Mouse (Mus musculus): ENCODE data around the gene Gm20878.
"Not testable (repeated sequence)": the region's sequence is repeated elsewhere in the genome, so short reads cannot be mapped to it uniquely, and the experiment has no call there.

Gm20878 gene

DNA sequence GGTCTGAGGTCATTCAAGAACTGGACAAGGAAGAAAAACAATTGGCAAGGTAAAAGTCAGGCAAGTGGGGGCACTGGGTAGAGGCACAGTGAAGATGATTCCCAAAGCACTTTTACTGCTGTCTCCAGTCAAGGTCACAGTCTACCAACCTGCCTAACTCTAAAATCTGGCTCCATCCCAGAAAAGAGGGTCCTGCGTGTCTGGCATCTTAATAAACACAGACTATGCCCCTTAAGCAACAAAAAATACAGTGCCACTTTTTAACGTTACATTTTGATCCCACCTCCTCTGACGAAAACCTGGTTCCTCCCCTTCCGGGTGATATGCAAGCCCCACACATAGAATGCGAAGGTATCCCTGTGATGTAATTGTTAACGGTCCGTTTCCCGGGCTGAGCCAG, at the start of gene Gm20878:
Gene Gm20878, plus strand, starts transcription at position 301 of the 400 bp plus-strand sequence.
- not testable (repeated sequence) for DNase-seq

DNA sequence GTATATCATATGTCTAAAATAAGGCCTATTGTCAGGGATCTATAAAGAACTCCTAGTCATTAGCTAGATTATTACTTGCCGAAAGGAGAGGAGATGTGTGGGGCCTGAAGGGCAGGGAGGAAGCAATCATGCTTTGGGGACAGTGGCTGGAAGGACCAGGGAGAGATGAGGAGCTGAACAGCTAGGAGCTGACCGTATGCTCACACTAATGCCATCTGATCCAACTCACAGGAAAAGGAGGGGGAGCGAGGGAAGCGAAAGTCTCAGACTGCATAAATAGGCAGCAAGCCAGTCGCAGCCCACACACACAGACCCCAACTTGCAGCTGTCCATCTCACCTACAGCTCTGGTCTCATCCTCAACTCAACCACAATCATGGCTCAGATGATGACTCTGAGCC, 38.1 kb upstream of the Gm20878 start, which contains the start of gene Gm21541:
Gene Gm21541, plus strand, starts transcription at position 301 of the 400 bp plus-strand sequence.
- DNase-seq, result not testable (repeated sequence)

DNA sequence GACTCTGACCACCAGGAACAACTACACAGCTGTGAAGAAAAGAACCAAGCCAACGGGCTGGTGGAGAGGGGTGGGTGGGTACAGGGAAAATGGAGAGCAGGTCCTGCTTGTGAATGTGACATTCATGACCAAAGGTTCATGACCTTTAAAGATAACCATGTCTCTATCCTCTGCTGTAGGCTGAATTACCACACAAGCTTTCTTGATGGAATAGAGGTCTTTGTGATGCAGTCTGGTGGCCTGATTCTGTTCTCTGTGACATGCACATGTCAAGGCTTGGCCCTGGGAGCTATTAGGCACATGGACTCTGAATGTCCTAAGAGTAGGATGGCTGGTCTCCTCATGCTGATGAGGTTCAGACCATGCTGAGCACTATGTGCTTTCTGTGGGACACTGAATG, 24.4 kb downstream of the Gm20878 start, which contains the start of gene Fam205a4:
Gene Fam205a4, plus strand, starts transcription at position 301 of the 400 bp plus-strand sequence.
- DNase-seq, result not testable (repeated sequence)
